Mouse (Mus musculus) MEL (cell line): ENCODE measurements around the gene Ssmem1.

Experiments
- CHD1 ChIP-seq: IDR thresholded peaks from 2 replicates; pipeline ENCODE4 v1.6.1; 2012; ENCODE audit warnings: low read depth, mild to moderate bottlenecking, inconsistent platforms, low read length, improper control_type of control experiment
- CTCF ChIP-seq, 3 experiments: IDR thresholded peaks in 2 of 3; conservative IDR thresholded peaks in 1 of 3; 2 replicates each; pipeline ENCODE4 v1.5.1; 2011 to 2012; ENCODE audit warnings: low read length in 3 of 3, low read depth in 2 of 3, mild to moderate bottlenecking in 2 of 3, improper control_type of control experiment in 1 of 3, inconsistent platforms in 1 of 3, mixed read lengths in 1 of 3, moderate library complexity in 1 of 3; ENCODE audit not compliant: control insufficient read depth in 1 of 3, insufficient read depth in 1 of 3, poor library complexity in 1 of 3, severe bottlenecking in 1 of 3
- POLR2AphosphoS5 ChIP-seq: IDR thresholded peaks from 2 replicates; pipeline ENCODE4 v1.6.1; 2012; ENCODE audit warnings: low read depth, borderline replicate concordance, mild to moderate bottlenecking, inconsistent platforms, low read length, moderate library complexity, mixed read lengths
- ZNF384 ChIP-seq: IDR thresholded peaks from 2 replicates; pipeline ENCODE4 v1.6.1; 2012; ENCODE audit warnings: low read depth, mild to moderate bottlenecking, inconsistent platforms, low read length, improper control_type of control experiment

GRCm38 (mm10) chr6:30468058-30468457 is 41.6 kb upstream of the Ssmem1 start:
- TF ChIP-seq POLR2AphosphoS5: no peak
- TF ChIP-seq CTCF (IDR thresholded peaks at IDR 0.05 in 2 of 3, conservative IDR thresholded peaks at IDR 0.05 in 1 of 3; ENCODE audit: control insufficient read depth in 1 of 3, insufficient read depth in 1 of 3, low read depth in 2 of 3, low read length in 3 of 3, poor library complexity in 1 of 3, severe bottlenecking in 1 of 3): no peak
- no peak for TF ChIP-seq ZNF384
- TF ChIP-seq CHD1: no peak
